In genomic region chr6:121560852-121561251, GRCm38 (mm10) we compare ENCODE assay signal across 9 mouse cellular contexts.
A peak's percentile ranks its signal among the peaks of the same experiment; 100 is the strongest.
DNase-seq lines count a peak whose midpoint lies in the region; ATAC-seq and TF ChIP-seq lines count a peak whose summit lies in the region.
"Had no signal": no experiment of that assay in that cellular context is flagged by ENCODE, and none has a peak within 500 bp of the region (broad histone marks: within the 10 kb centered on the region; RNA-seq: fewer than 3 reads in every experiment).

No protein-coding gene starts in this region.

- H3K27me3 ChIP-seq in forebrain, embryonic 13.5 days, result no peaks in the 10 kb centered on the region
- no peaks in the 10 kb centered on the region for H3K27me3 ChIP-seq in liver, postnatal 0 days (ENCODE audit: insufficient read depth, low read length)
- H3K27me3 ChIP-seq: megakaryocyte, embryonic 14.5 days had no signal

- TF ChIP-seq CTCF in liver, postnatal 0 days (IDR thresholded peaks at IDR 0.05; ENCODE audit: low read depth), result peak; percentile 71

- H3K4me1 ChIP-seq in forebrain, embryonic 13.5 days, result no peaks in the 10 kb centered on the region
- no peaks in the 10 kb centered on the region for H3K4me1 ChIP-seq in liver, postnatal 0 days (ENCODE audit: insufficient read depth)
- H3K4me1 ChIP-seq: megakaryocyte, embryonic 14.5 days had no signal

- peak; percentile 50; the same call in 1 of the 2 replicates for ATAC-seq in forebrain, embryonic 13.5 days
- no peak for ATAC-seq in liver, postnatal 0 days

- no peaks in the 10 kb centered on the region for H3K9me3 ChIP-seq in forebrain, embryonic 13.5 days (replicated peaks)
- H3K9me3 ChIP-seq in liver, postnatal 0 days (ENCODE audit: low read length), result no peaks in the 10 kb centered on the region
- H3K9me3 ChIP-seq: megakaryocyte, embryonic 14.5 days had no signal

- H3K27ac ChIP-seq in forebrain, embryonic 13.5 days, result no peak overlapping the region
- H3K27ac ChIP-seq in liver, postnatal 0 days (ENCODE audit: low read depth), result no peak overlapping the region

- no peak overlapping the region for H3K4me3 ChIP-seq in forebrain, embryonic 13.5 days
- no peak overlapping the region for H3K4me3 ChIP-seq in liver, postnatal 0 days (ENCODE audit: low read depth, low read length)
- H3K4me3 ChIP-seq: megakaryocyte, embryonic 14.5 days had no signal

- no peak overlapping the region for H3K4me2 ChIP-seq in forebrain, embryonic 13.5 days
- H3K4me2 ChIP-seq in liver, postnatal 0 days (ENCODE audit: low read depth, low read length), result no peak overlapping the region

- no peak overlapping the region for H3K9ac ChIP-seq in forebrain, embryonic 13.5 days
- no peak overlapping the region for H3K9ac ChIP-seq in liver, postnatal 0 days (replicated peaks)

- TF ChIP-seq EP300 in liver, postnatal 0 days (IDR thresholded peaks at IDR 0.05; ENCODE audit: low read depth), result no peak

- H3K36me3 ChIP-seq in forebrain, embryonic 13.5 days (ENCODE audit: poor library complexity, severe bottlenecking), result no peaks in the 10 kb centered on the region
- H3K36me3 ChIP-seq in liver, postnatal 0 days (replicated peaks; ENCODE audit: insufficient read depth, low read length), result no peaks in the 10 kb centered on the region

- peak; percentile 30 for DNase-seq in thymus, postnatal 4 days
- no peak for DNase-seq in thymus, postnatal 25 days
- DNase-seq in c-Kit-positive CD71-negative TER-119-negative erythroid progenitor cells, embryonic 14.5 days (ENCODE audit: low read depth), result peak; percentile 17
- peak; percentile 68 for DNase-seq in kidney, postnatal 10 days
- peak; percentile 55 for DNase-seq in liver, postnatal 0 days
- DNase-seq in right cerebral cortex, postnatal 14 days, result peak; percentile 73
- DNase-seq in urinary bladder, postnatal 10 days (ENCODE audit: low spot score), result no peak

- WGBS in forebrain, embryonic 13.5 days, result 4% methylated on average over 3 of the region's 3 CpGs
- WGBS in liver, postnatal 0 days (ENCODE audit: insufficient replicate concordance), result 7% methylated on average over 3 of the region's 3 CpGs

Comparison
In these comparisons a context has a peak if more than half of its experiments do, and no peak if none do; other contexts are left out.
1. DNase-seq: peak in thymus, postnatal 4 days (single experiment), c-Kit-positive CD71-negative TER-119-negative erythroid progenitor cells, embryonic 14.5 days (single experiment), kidney, postnatal 10 days (single experiment), liver, postnatal 0 days (single experiment) and right cerebral cortex, postnatal 14 days (single experiment); none in thymus, postnatal 25 days (single experiment) and urinary bladder, postnatal 10 days (single experiment).